Mouse (Mus musculus) small intestine, adult 10 weeks (tissue): ENCODE measurements around the gene Tmem210. TPM values are rescaled to one million over a fixed set of nuclear protein-coding genes. Genes with fewer than 3 reads are reported as not detected.

Experiments used
- polyA plus RNA-seq: library from polyadenylated mRNA; stranded (reverse); fragments of 350-450 nt; fragmentation: Illumina TruSeq; extraction: RNeasy Lipid Tissue Mini Kit (QIAGEN cat#74804); gene quantifications from one replicate; pipeline ENCODE4 v1.2.3, GENCODE M21; 2014; ENCODE audit warnings: low replicate concordance

The Tmem210 gene
- not detected for polyA plus RNA-seq

GRCm38 (mm10) chr2:25287927-25288649 lies at the start of gene Tmem210:
Gene Tmem210, plus strand, starts transcription at chr2:25288145.

GRCm38 (mm10) chr2:25242101-25242506 lies 45.8 kb upstream of the Tmem210 start, which contains the start of the genes Rnf208 and Cysrt1:
Gene Rnf208, plus strand, starts transcription at chr2:25242255.
Gene Cysrt1, minus strand, starts transcription at chr2:25242452.

GRCm38 (mm10) chr2:25246183-25247072 lies 41.5 kb upstream of the Tmem210 start, which contains the start of gene AL732309.1:
Gene AL732309.1, minus strand, starts transcription at chr2:25246863.

GRCm38 (mm10) chr2:25255284-25255779 lies 32.6 kb upstream of the Tmem210 start, which contains the start of gene Tmem203:
Gene Tmem203, plus strand, starts transcription at chr2:25255439.

GRCm38 (mm10) chr2:25262291-25262767 lies 25.6 kb upstream of the Tmem210 start, which contains the start of gene Tprn:
Gene Tprn, plus strand, starts transcription at chr2:25262618.

GRCm38 (mm10) chr2:25271827-25272511 lies 16.0 kb upstream of the Tmem210 start, which contains the start of the genes Ssna1 and Anapc2:
Gene Ssna1, minus strand, starts transcription at chr2:25272438.
Gene Anapc2, plus strand, starts transcription at chr2:25272478.

GRCm38 (mm10) chr2:25289651-25290050 lies 1.7 kb downstream of the Tmem210 start, which contains the start of gene Lrrc26:
Gene Lrrc26, plus strand, starts transcription at chr2:25289915.

GRCm38 (mm10) chr2:25318971-25319773 lies 31.2 kb downstream of the Tmem210 start, which contains the start of gene Grin1:
Gene Grin1, minus strand, starts transcription at chr2:25319187.

GRCm38 (mm10) chr2:25332286-25333160 lies 44.6 kb downstream of the Tmem210 start, which contains the start of gene Man1b1:
Gene Man1b1, plus strand, starts transcription at chr2:25332338.

Other genes starting within 250 kb of the Tmem210 start
- 1.8 TPM for gene Nsmf, start 233.8 kb upstream of the Tmem210 start, polyA plus RNA-seq
- gene Entpd8, start 207.8 kb upstream of the Tmem210 start, polyA plus RNA-seq = 43.1 TPM
- not detected for gene Noxa1, start 193.0 kb upstream of the Tmem210 start, polyA plus RNA-seq
- gene Nrarp, start 107.4 kb upstream of the Tmem210 start, polyA plus RNA-seq = 17.8 TPM
- gene Tor4a, start 91.3 kb upstream of the Tmem210 start, polyA plus RNA-seq = 2.0 TPM
- 3.2 TPM for gene Nelfb, start 76.7 kb upstream of the Tmem210 start, polyA plus RNA-seq
- not detected for gene Stpg3, start 73.5 kb upstream of the Tmem210 start, polyA plus RNA-seq
- not detected for gene Fam166a, start 69.4 kb upstream of the Tmem210 start, polyA plus RNA-seq
- gene Tubb4b, start 63.4 kb upstream of the Tmem210 start, polyA plus RNA-seq = 46.6 TPM
- not detected for gene Slc34a3, start 53.8 kb upstream of the Tmem210 start, polyA plus RNA-seq
- gene Rnf224, start 51.4 kb upstream of the Tmem210 start, polyA plus RNA-seq = not detected
- not detected for gene Rnf208, start 45.9 kb upstream of the Tmem210 start, polyA plus RNA-seq
- not detected for gene Cysrt1, start 45.7 kb upstream of the Tmem210 start, polyA plus RNA-seq
- gene AL732309.1, start 41.3 kb upstream of the Tmem210 start, polyA plus RNA-seq = 0.93 TPM
- gene Tmem203, start 32.7 kb upstream of the Tmem210 start, polyA plus RNA-seq = not detected
- 2.3 TPM for gene Tprn, start 25.5 kb upstream of the Tmem210 start, polyA plus RNA-seq
- gene Ssna1, start 15.7 kb upstream of the Tmem210 start, polyA plus RNA-seq = 0.56 TPM
- 4.6 TPM for gene Anapc2, start 15.7 kb upstream of the Tmem210 start, polyA plus RNA-seq
- gene Lrrc26, start 1.8 kb downstream of the Tmem210 start, polyA plus RNA-seq = 0.37 TPM
- not detected for gene Grin1, start 31.0 kb downstream of the Tmem210 start, polyA plus RNA-seq
- gene Man1b1, start 44.2 kb downstream of the Tmem210 start, polyA plus RNA-seq = 13.8 TPM
- gene Dpp7, start 68.2 kb downstream of the Tmem210 start, polyA plus RNA-seq = 2.0 TPM
- gene Uap1l1, start 77.5 kb downstream of the Tmem210 start, polyA plus RNA-seq = 5.0 TPM
- gene Sapcd2, start 84.2 kb downstream of the Tmem210 start, polyA plus RNA-seq = 0.11 TPM
- gene Entpd2, start 107.7 kb downstream of the Tmem210 start, polyA plus RNA-seq = not detected
- gene Npdc1, start 111.2 kb downstream of the Tmem210 start, polyA plus RNA-seq = 4.4 TPM
- gene Fut7, start 135.1 kb downstream of the Tmem210 start, polyA plus RNA-seq = not detected
- 0.48 TPM for gene Abca2, start 140.6 kb downstream of the Tmem210 start, polyA plus RNA-seq
- not detected for gene Clic3, start 168.7 kb downstream of the Tmem210 start, polyA plus RNA-seq
- 5.1 TPM for gene Paxx, start 172.9 kb downstream of the Tmem210 start, polyA plus RNA-seq
- not detected for gene Ptgds, start 181.9 kb downstream of the Tmem210 start, polyA plus RNA-seq
- not detected for gene Lcn12, start 205.8 kb downstream of the Tmem210 start, polyA plus RNA-seq
- gene Fbxw5, start 212.6 kb downstream of the Tmem210 start, polyA plus RNA-seq = not detected
- gene C8g, start 213.6 kb downstream of the Tmem210 start, polyA plus RNA-seq = not detected